Mouse (Mus musculus) thymus, postnatal 25 days (tissue): ENCODE results near the gene Ankrd55.
A peak's percentile ranks its signal among the peaks of the same experiment; 100 is the strongest.

ENCODE experiments used
- DNase-seq: peaks from one replicate; pipeline ENCODE4 v3.0.0; 2022

Gene Ankrd55

DNA sequence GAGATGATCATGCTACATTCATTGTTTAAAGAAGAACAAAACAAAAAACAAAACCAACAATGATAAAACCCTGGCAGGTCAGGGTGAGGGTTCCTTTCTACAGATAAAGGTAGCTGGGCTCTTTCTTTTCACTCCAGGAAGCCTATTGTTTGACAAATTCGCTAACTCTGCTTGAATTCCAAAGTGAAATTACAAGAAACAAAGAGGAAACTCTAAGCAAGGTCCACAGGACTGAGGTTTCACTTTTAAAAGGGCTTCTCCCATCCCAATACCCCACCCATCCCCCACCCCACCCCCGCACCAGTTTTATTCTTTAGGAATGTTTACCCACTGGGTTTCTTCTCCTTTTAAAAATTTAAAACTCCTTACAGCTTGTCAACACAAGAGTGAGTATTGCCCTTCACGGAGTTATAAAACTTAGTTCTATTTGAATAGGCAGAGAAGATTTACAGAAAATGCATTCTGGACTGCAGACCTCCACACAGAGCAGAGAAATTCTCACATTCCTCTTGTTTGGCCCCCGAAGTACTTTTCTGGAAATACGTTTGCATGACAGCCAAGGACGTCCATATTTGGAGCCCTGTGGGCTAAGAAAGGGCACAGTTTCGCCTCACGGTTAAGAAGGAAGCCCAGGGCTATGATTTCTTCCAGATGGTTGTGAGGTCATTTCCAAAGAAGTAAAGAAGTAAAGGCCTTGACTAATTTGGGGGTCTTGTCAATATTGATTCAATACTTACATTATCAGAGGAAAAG, 128.3 kb downstream of the Ankrd55 start:
- no peak for DNase-seq

DNA sequence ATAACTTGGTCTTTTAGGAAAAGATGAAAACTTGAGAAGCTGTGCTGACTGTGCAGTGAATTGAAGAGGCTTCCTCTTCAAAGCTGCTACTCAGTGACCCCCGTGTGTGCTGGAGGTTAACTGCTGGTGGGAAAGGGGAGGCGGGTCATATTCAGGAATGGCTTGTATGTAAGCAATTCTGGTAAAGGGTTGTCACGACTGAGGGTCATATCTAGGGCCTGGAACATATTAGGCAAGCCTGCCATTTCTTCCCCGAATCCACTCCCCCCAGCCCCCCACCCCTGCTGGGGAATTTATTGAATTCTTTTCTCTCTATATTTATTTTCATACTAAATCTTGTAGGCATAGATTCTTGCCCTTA, 128.9 kb downstream of the Ankrd55 start:
- DNase-seq: no peak

DNA sequence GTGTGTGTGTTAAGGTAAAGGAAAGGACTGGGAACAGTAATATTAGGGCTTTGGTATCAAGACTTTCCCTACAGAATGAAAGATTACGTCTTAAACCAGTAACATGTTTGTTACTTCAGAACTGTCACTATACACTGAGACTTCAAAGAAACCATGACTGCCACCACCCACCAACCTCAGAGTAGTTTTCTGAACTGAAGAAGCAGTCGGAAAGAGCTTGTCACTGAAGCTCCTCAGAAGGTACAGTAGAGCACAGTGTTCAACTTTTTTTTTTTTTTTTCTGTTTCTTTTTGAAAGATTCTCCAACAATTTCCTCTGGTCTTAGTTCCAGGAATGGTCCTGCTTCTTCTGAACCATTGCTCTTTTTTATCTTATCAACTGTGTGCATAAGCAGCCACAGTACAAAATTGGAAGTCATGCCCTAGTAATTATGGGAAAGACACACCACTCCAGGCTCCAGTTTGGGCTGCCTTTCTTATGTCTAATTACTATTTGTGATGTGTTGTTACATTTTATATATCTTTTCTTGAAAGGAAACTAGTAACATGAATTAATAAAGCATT, 129.7 kb downstream of the Ankrd55 start:
- DNase-seq: peak; percentile 66

DNA sequence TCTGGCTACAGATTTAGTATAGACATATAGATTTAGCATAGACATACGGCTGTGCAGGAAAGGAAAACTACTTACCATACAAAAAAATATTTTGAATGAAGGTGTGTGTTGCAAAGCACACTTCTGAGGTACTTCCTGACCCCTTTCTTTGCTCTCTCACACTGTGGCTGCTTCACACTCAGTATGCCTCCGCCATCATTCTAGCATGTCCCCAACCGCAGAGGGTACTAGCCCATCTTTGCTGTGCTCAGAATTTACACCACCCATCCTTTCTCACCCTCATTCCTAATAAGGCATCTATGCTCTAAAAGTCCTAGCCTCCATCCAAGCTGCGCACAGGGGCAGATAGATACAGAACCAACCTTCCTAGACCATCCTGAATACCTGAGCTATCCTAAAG, 130.3 kb downstream of the Ankrd55 start:
- DNase-seq: peak; percentile 55

DNA sequence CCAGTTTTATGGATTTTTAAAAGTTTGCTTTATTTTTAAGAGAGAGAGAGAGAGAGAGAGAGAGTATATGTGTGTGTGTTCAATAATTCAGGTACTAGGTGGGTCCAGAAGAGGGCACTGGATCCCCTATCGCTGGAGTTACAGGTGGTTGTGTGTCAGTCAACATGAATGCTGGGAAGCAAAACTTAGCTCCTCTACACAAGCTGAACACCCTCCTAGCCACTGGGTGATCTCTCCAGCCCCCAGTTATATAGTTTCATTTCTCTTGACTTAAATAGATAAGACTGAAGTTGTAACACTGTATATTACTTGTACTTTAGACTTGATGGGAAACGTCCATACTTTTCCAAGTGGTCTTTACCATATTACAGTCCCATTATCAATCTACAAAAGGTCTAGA, 136.0 kb downstream of the Ankrd55 start:
- peak; percentile 75 for DNase-seq

DNA sequence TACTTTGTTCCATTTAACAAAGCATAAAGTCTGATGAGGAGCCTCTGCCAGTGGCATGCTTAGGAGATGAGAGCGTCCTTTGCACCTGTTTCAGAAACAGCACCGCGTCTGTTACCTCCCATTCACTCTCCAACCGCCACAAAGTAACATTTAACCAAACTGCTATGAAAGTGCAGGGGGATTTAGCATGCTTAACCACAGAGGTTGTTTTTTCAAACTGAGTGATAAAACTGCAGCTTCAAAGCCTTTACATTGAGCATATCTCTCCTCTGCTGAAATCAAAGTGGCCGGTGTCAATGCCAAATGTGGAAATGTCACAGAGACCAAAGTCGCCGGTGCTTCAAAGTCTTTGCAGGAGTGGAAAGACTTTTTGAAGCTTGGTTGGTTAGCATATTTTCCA, 136.4 kb downstream of the Ankrd55 start:
- peak; percentile 74 for DNase-seq

DNA sequence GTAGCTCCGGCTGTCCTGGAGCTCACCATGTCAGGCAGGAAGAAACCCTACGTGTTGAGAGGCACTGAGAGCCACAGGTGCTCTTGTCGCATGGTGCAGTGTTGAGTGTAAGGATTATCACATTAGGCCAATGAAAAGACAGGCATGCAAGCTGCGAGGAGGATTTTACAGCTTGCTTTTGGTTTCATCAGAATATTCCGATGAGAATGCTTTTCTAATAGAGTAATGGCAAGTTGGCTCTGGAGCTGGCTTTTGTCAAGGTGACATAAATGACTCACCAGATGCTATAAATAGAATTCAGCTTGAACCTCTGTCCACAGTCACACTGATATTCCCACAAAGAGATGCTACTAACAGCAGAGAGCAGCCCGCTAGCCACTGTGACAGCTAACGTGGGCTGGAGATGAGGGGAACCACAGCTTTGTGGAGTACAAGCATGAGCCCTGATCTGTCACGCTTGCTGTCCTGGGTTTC, 137.0 kb downstream of the Ankrd55 start:
- peak; percentile 52 for DNase-seq

DNA sequence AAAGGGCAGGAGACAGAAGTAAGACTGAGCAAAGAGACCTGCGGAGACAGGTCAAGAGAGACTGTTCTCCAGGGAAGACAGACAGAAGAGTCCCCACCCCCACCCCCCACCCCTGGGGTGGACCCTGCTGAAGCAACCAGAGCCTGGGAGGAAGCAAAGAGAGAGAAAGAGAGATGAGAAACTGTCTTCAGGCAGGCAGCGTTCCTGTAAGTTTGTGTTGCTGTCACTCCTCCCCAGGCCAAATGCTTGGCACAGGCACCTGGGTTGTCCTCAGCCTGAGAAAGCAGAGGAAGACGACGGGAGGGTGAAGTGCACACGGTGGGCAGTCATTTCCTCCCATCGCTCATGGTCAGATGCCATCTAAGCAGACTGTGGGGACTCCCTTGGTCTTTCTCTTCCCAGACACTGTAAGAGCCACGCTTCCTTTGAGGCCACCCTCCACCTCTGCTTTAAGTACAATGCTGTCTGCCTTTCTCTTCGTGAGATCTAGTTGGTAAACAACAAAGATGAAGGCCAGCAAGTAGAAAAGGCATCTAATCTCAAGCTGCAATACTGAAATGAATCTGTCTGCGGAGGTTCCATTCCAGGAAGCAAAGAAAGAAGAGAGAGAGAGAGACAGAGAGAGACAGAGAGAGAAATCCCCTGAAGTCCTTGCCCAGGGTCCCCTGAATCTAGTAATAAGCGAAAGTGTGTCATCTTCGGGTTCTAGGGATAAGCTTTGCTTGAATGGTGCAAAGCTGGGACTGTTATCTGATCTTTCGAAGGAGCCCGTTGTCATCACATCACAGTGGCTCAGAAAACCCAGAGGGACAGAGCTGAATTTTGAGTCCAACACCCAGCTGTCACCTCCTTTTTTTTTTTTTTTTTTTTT, 138.2 kb downstream of the Ankrd55 start:
- DNase-seq: peak; percentile 66

DNA sequence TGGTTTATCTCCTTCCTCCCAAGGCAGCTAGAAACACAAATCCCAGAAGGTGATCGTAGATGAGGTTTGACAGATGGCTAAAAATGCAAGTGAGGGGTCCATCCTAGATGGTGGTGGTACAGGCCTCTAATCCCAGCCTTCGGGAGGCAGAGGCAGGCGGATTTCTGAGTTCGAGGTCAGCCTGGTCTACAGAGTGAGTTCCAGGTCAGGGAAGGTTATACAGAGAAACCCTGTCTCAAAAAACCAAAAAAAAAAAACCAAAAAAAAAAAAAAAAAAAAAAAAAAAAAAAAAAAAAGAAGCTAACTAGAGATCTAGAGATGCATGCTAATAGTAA, 138.9 kb downstream of the Ankrd55 start:
- peak; percentile 53 for DNase-seq

DNA sequence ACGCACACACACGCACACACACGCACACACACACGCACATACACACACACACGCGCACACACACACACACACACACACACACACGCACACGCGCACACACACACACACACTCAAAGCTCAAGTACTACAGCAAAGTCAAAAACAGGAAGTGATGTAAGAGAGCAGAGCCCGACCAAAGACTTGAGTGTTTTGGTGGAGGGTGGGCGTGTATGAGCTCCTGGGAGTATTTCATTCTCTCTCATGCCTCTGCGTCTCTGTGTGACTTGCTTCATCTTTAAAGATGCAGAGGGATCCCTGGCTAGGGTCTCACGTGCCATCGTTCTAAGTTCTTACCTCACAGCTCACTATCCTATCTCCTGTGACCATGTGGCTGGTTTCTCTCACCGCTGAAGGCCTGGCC, 139.3 kb downstream of the Ankrd55 start:
- DNase-seq: peak; percentile 68

DNA sequence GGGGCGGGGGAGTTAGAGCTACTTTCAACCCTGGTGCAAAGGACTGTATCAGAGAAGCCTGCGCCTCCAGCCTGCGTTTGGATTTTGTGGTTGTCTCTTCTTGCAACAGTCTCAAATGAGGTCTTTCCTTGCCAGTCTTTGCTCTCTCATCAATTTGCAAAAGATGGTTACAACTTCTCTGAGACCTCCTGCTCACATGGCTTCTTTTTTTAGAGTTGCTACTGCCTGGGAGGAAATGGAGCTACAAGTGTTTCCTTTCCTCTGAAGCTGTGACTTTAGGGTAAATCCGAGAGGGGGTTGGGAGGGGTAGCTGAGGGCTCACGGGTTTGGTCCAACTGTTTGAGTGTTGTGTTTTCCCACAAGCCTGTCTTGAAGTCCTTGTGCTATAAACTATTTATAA, 145.0 kb downstream of the Ankrd55 start:
- peak; percentile 71 for DNase-seq
